Mouse (Mus musculus) intestine, embryonic 14.5 days (tissue): ENCODE measurements around the gene Zfp398. TPM values are rescaled to one million over a fixed set of nuclear protein-coding genes. Genes with fewer than 3 reads are reported as not detected.

Experiments used
- ATAC-seq: fragments of 200-750 bp; cut with Nextera tagmentation; replicated peaks from 2 replicates; pipeline ENCODE4 v1.8.0; 2017; ENCODE audit warnings: low read depth, moderate number of reproducible peaks, moderate TSS enrichment, moderate library complexity; ENCODE audit not compliant: low FRiP score, low TSS enrichment
- DNase-seq: peaks from one replicate; pipeline ENCODE4 v3.0.0-alpha.2; 2018; ENCODE audit warnings: low spot score
- H3K27ac ChIP-seq: fragments of 300-500 bp; sonication (generic); 2 replicates; pipeline ENCODE4 v1.5.1; 2014; ENCODE audit warnings: low read depth, mild to moderate bottlenecking, control low read depth
- H3K27me3 ChIP-seq: fragments of 300-500 bp; sonication (generic); replicated peaks from 2 replicates; pipeline ENCODE4 v1.6.1; 2014; ENCODE audit warnings: low read length, control low read depth; ENCODE audit not compliant: control insufficient read depth, insufficient read depth
- H3K36me3 ChIP-seq: fragments of 300-500 bp; sonication (generic); 2 replicates; pipeline ENCODE4 v1.6.1; 2014; ENCODE audit warnings: low read length, control low read depth; ENCODE audit not compliant: control insufficient read depth, insufficient read depth
- H3K4me1 ChIP-seq: fragments of 300-500 bp; sonication (generic); replicated peaks from 2 replicates; pipeline ENCODE4 v1.6.1; 2014; ENCODE audit warnings: low read length, control low read depth, mixed read lengths; ENCODE audit not compliant: control insufficient read depth, insufficient read depth
- H3K4me2 ChIP-seq: fragments of 300-500 bp; sonication (generic); 2 replicates; pipeline ENCODE4 v1.6.1; 2014; ENCODE audit warnings: low read length
- H3K4me3 ChIP-seq: fragments of 300-500 bp; sonication (generic); 2 replicates; pipeline ENCODE4 v1.5.1; 2014; ENCODE audit warnings: low read depth, low read length, control low read depth, mixed read lengths
- H3K9ac ChIP-seq: fragments of 300-500 bp; sonication (generic); 2 replicates; pipeline ENCODE4 v1.6.1; 2014; ENCODE audit warnings: mild to moderate bottlenecking, low read length
- H3K9me3 ChIP-seq: fragments of 300-500 bp; sonication (generic); 2 replicates; pipeline ENCODE4 v1.6.1; 2016; ENCODE audit warnings: low read length, control low read depth; ENCODE audit not compliant: control insufficient read depth
- WGBS: fragments of 180-500 bp; shearing (Covaris S2); extraction: QIAGEN DNeasy Blood & Tissue Kit; methylation state at CpG from one replicate; pipeline ENCODE4 v1.1.7; 2014; 5-methylcytosine and 5-hydroxymethylcytosine counted together
- polyA plus RNA-seq: library from polyadenylated mRNA; unstranded; fragments of >200 nt; fragmentation: Nextera tagmentation; extraction: Ambion mirVana; gene quantifications from 2 replicates; pipeline ENCODE4 v1.2.1, GENCODE M21; 2014

Zfp398 gene
- polyA plus RNA-seq, 1 experiment from 2014 or later = 9.0 TPM

DNA sequence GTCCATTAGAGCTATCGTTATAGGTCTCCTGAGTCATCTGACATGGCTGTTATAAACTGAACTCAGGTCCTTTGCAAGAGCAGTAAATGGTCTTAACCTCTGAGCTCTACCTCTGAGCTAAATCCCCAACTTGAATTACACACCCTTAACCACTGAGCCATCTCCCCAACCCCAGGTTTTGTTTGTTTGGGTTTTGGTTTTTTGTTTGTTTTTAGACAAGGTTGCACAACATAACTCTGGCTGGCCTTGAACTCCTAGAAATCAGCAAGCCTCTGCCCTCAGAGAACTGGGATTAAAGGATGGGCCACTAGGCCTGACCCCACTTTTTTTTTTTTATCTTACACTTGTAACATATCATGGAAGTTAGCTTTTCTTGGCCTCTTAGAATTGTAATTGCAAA lies 19.3 kb upstream of the Zfp398 start:
- H3K27me3 ChIP-seq = no peaks in the 10 kb centered on the region
- DNase-seq (no peak), ATAC-seq (no peak)
- WGBS = 77% methylated on average over 1 of the region's 1 CpGs
- H3K4me3 ChIP-seq = no peak overlapping the region
- H3K27ac ChIP-seq = no peak overlapping the region
- H3K9me3 ChIP-seq = no peaks in the 10 kb centered on the region
- peaks cover 15% of the 10 kb centered on the region; the same call in 1 of the 2 replicates for H3K36me3 ChIP-seq
- H3K9ac ChIP-seq = no peak overlapping the region
- H3K4me1 ChIP-seq = peaks cover 14% of the 10 kb centered on the region
- no peak overlapping the region for H3K4me2 ChIP-seq

DNA sequence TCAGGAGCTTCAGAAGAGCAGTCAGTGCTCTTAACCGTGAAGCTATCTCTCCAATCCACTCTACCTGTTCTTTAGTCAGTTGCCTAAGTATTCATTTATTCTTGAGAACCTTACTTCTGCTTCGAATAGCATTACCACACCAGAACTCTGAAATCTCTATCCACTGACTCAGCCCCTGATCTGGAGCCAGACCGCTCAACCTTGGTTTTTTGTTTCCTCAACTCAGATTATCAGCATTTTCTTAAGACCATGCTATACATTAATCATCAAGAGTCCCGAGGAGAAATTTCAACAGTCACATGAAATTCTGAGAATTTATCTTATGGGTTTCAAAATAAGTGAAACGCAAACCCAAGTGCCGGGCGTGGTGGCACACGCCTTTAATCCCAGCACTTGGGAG lies 16.7 kb upstream of the Zfp398 start:
- no peak overlapping the region for H3K4me3 ChIP-seq
- no peak overlapping the region for H3K9ac ChIP-seq
- 93% methylated on average over 8 of the region's 8 CpGs for WGBS
- DNase-seq (no peak), ATAC-seq (no peak)
- peaks cover 6% of the 10 kb centered on the region for H3K4me1 ChIP-seq
- no peaks in the 10 kb centered on the region for H3K9me3 ChIP-seq
- H3K27me3 ChIP-seq = no peaks in the 10 kb centered on the region
- H3K36me3 ChIP-seq = peaks cover 34% of the 10 kb centered on the region
- H3K4me2 ChIP-seq = no peak overlapping the region
- no peak overlapping the region for H3K27ac ChIP-seq

DNA sequence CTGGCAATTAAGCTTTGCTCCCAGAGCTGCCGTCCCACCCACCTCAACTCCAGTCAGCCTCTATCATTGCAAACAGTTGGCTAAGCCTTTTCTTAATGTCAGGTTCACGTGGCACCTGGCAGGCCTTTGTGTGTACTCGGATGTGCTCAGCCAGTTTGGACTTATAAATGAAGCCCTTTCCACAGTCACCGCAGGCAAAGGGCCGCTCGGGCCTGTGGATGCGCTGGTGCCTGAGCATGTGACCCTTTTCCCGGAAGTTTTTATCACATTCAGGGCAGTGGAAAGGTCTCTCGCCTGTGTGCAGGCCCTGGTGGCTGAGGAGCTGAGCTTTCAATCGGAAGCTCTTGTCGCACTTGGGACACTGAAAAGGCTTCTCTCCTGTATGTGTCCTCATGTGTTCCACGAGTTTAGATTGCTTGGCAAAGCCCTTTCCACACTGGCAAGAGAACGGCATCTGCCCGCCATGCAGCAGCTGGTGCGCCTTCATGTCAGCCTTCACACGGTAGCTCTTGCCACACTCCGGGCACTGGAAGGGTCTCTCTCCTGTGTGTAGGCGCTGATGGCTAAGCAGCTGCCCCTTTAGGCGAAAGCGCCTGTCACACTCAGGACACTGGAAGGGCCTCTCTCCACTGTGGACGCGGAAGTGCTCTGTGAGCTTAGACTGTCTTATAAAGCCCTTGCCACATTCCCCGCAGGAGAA lies 15.7 kb upstream of the Zfp398 start:
- no peak overlapping the region for H3K4me3 ChIP-seq
- 93% methylated on average over 23 of the region's 23 CpGs for WGBS
- H3K27me3 ChIP-seq = no peaks in the 10 kb centered on the region
- ATAC-seq = no peak
- no peaks in the 10 kb centered on the region for H3K9me3 ChIP-seq
- no peak overlapping the region for H3K9ac ChIP-seq
- peaks cover 44% of the 10 kb centered on the region for H3K36me3 ChIP-seq
- H3K4me2 ChIP-seq = no peak overlapping the region
- no peaks in the 10 kb centered on the region for H3K4me1 ChIP-seq
- DNase-seq = no peak
- H3K27ac ChIP-seq = no peak overlapping the region

DNA sequence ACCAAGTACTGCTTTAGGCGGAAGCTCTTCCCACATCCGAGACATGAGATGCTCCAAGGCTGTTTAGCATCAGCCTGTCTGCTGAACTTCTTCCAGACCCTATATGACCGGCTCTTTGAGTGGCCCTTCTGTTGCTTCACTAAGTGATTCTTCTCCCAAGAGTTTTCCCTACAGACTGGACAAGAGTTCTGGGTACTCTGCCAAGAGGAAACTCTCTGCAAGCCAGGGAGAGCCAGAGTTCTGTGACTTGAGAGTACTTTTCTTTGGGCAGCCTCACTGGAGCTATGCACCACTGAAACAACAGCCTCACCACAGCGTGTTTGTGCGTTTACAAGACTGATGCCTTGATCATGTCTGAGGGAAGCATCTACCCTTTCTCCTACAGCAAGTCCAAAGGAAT lies 14.2 kb upstream of the Zfp398 start:
- 94% methylated on average over 5 of the region's 5 CpGs for WGBS
- H3K27me3 ChIP-seq = no peaks in the 10 kb centered on the region
- DNase-seq (no peak), ATAC-seq (no peak)
- H3K9me3 ChIP-seq = no peaks in the 10 kb centered on the region
- H3K4me2 ChIP-seq = no peak overlapping the region
- H3K9ac ChIP-seq = no peak overlapping the region
- peaks cover 51% of the 10 kb centered on the region for H3K36me3 ChIP-seq
- no peak overlapping the region for H3K27ac ChIP-seq
- H3K4me1 ChIP-seq = no peaks in the 10 kb centered on the region
- H3K4me3 ChIP-seq = no peak overlapping the region

DNA sequence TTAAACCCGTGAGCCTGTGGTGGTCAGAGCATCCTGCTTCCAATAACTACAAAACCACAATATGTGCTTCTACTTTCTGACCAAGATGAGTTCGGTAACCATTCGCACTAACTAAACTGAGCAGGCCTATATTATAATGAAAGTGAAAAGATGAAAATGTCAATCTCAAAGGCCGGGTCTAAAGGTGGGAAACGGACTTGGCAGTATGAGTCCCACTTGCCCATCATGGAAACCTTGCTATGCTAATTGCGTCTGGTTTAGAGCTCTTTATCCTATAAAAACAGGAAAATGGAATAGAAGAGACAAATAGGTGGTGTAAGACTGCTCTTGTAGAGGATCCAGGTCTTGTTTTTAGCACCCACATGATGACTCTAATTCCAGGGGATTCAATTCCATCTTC lies 13.7 kb upstream of the Zfp398 start:
- H3K9ac ChIP-seq = no peak overlapping the region
- ATAC-seq (no peak), DNase-seq (no peak)
- WGBS = 92% methylated on average over 6 of the region's 6 CpGs
- H3K4me2 ChIP-seq = no peak overlapping the region
- no peaks in the 10 kb centered on the region for H3K4me1 ChIP-seq
- H3K4me3 ChIP-seq = no peak overlapping the region
- H3K36me3 ChIP-seq = peaks cover 51% of the 10 kb centered on the region
- no peak overlapping the region for H3K27ac ChIP-seq
- H3K9me3 ChIP-seq = no peaks in the 10 kb centered on the region
- H3K27me3 ChIP-seq = no peaks in the 10 kb centered on the region

DNA sequence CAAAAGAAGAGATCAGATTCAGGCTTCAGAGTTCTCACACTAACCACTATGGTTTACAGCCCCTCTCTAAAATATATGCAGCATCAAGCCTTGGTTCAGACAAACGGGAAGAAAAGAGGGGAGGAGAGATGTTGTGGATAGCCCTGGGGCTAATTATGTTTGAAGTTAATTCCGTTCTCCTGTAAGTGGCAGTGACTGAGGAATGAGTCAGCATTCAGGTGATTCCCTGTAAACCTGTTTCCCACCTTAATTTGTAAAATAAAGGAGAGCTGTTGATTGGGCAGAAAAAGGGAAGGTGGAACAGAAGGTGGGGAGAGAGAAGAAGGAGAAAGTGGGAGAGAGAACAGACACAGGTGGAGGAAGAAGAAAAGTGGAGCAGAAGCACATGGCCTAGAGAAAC lies 11.2 kb upstream of the Zfp398 start:
- no peak for ATAC-seq
- 70% methylated on average over 2 of the region's 2 CpGs for WGBS
- no peaks in the 10 kb centered on the region for H3K4me1 ChIP-seq
- H3K4me3 ChIP-seq = no peak overlapping the region
- peaks cover 51% of the 10 kb centered on the region for H3K36me3 ChIP-seq
- H3K4me2 ChIP-seq = no peak overlapping the region
- DNase-seq = no peak
- no peak overlapping the region for H3K9ac ChIP-seq
- H3K27ac ChIP-seq = no peak overlapping the region
- no peaks in the 10 kb centered on the region for H3K9me3 ChIP-seq
- no peaks in the 10 kb centered on the region for H3K27me3 ChIP-seq

DNA sequence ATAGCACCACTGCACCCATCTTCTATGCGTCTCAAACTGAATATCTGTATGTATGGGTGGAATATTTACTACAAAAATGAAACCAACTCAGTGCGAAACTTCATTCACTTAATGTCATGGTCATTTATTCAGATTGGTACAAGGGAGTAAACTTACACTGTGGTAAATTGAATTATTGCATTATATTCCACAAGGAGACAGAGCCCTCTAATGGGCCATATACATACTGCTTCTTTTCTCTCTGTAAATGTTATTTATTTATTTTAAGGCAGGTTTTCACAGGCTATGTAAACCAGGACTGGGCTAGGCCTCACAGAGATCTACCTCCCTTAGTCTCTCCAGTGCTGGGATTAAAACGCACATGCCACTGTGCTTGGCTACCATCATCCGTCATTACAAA lies 8.0 kb upstream of the Zfp398 start:
- no peak overlapping the region for H3K27ac ChIP-seq
- no peaks in the 10 kb centered on the region for H3K27me3 ChIP-seq
- H3K4me1 ChIP-seq = peaks cover 4% of the 10 kb centered on the region; the same call in 1 of the 2 replicates
- H3K4me3 ChIP-seq = no peak overlapping the region
- no peak overlapping the region for H3K4me2 ChIP-seq
- no peak overlapping the region for H3K9ac ChIP-seq
- H3K9me3 ChIP-seq = no peaks in the 10 kb centered on the region
- 92% methylated on average over 4 of the region's 4 CpGs for WGBS
- peaks cover 28% of the 10 kb centered on the region for H3K36me3 ChIP-seq
- no peak for ATAC-seq
- no peak for DNase-seq

DNA sequence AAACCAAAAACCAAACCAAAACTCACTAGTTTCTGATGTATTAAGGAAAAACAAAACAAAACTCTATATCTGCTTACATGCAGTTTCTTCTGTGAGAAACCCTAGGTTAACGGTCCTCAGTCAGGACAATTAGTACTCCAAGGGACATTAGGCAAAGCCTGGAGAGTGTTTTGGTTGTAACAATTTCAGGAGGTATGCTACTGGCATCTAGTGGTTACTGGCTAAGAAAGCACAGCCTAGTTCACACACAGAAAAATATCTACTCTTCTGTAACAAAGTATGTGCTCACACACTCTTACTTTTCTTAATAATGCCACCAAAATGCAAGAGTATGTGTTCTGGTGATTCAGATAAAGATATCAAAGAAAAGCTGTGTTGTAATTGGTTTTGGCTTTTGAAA lies 6.5 kb upstream of the Zfp398 start:
- no peak overlapping the region for H3K9ac ChIP-seq
- H3K9me3 ChIP-seq = no peaks in the 10 kb centered on the region
- no peak overlapping the region for H3K4me3 ChIP-seq
- peaks cover 15% of the 10 kb centered on the region; the same call in 1 of the 2 replicates for H3K36me3 ChIP-seq
- DNase-seq = no peak
- H3K4me1 ChIP-seq = peaks cover 4% of the 10 kb centered on the region; the same call in 1 of the 2 replicates
- H3K27ac ChIP-seq = no peak overlapping the region
- ATAC-seq = no peak
- 0 out of 2 replicates have a peak overlapping the region, but pooled peaks have one; percentile 44 for H3K4me2 ChIP-seq
- H3K27me3 ChIP-seq = no peaks in the 10 kb centered on the region
- WGBS = 28% methylated on average over 1 of the region's 1 CpGs
